Mouse (Mus musculus) cerebellum, postnatal 14 days (tissue): ENCODE measurements around the gene Gpr153.
A peak's percentile ranks its signal among the peaks of the same experiment; 100 is the strongest.
"Not testable (repeated sequence)": the region's sequence is repeated elsewhere in the genome, so short reads cannot be mapped to it uniquely, and the experiment has no call there.

Source experiments
- DNase-seq, 2 experiments: peaks; one replicate each; pipeline ENCODE4 v3.0.0; 2021; ENCODE audit warnings: mixed read lengths in 2 of 2

Gpr153 gene

GRCm38 (mm10) chr4:152273621-152274236 lies at the start of gene Gpr153:
Gene Gpr153 (plus strand): TSS chr4:152274232.
- peak in 1 of 2 experiments; percentile 40 for DNase-seq

- DNase-seq, result peak; percentile 65 to 67
Measured at GRCm38 (mm10) chr4:152226901-152227486, 47.0 kb upstream of the Gpr153 start.

- no peak for DNase-seq
Measured at GRCm38 (mm10) chr4:152227749-152228527, 46.1 kb upstream of the Gpr153 start.

DNA sequence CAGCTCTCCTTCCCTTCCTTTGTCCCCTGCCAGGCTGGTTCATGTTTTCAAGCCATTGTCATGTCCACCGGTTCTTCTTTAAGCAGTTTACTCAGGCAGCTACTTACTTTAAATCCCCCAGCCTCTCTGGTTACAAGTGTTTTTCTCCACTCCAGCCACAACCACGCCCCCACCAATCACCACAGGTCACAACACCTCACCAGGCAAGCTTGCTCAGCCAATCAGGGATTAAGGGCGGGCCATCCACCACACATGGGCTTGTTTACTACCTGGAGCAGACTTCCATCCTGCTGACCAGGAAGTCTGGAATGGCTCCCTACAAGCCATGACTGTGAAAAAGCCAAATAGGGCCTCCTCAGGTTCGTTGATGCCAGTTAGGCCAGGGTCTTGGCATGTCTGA lies 43.7 kb upstream of the Gpr153 start:
- not testable (repeated sequence) for DNase-seq

DNA sequence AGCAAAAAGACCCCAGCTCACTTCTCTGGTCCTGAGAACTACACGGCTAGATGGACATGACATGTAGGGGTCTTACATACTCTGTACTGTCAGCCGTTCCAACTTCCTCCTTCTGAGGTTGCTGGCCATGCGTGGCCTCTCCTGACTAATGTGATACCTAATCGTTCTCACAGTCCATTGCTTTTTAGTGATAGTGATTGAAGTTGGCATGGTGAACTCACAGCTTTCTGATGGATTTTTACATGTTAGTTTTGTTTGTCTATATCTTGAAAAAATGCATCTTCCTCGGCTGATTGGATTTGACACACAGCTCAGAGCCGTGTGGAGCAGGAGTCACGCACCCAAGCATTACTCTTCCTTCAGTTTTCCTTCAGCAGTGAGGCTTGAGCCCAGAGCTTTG lies 42.7 kb upstream of the Gpr153 start:
- DNase-seq, result no peak

- no peak for DNase-seq
Measured at GRCm38 (mm10) chr4:152232411-152232903, 41.6 kb upstream of the Gpr153 start.

- DNase-seq, result no peak
Measured at GRCm38 (mm10) chr4:152239974-152240373, 34.1 kb upstream of the Gpr153 start.

DNA sequence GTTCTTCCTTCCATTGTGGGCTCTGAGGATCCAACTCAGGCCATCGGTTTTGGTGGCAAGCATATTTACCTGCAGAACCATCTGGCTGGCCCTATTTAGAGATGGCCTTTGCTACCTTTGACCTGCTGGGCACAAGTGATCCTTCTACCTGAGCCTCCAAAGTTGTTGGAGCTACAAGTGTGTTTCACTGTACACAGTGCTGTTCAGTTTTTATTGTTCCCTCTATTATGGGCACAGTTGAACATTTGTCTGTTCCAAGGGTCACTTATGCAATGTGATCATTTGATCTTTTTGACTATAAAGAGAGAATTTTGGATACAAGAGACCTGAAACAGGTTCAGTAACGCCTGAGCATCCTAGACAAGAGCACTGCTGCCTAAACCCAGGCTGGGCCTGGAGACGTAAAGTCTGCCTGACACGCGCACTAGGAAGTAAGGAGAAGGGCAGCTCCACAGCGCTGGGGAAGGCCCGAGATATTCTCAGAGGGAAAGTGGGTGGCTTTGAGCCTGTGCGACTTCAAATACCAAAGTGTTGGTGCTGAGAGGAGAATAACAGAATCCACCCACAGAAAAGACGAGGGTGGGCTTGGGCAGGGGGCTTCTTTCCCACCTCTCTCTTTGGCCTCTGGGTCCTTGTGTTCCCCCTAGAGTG lies 30.7 kb upstream of the Gpr153 start:
- no peak for DNase-seq

GRCm38 (mm10) chr4:152243969-152244368 lies 30.1 kb upstream of the Gpr153 start:
- peak; percentile 78 to 82 for DNase-seq

- DNase-seq, result no peak
Measured at GRCm38 (mm10) chr4:152244545-152245522, 29.2 kb upstream of the Gpr153 start.

GRCm38 (mm10) chr4:152246011-152246410 lies 28.0 kb upstream of the Gpr153 start:
- no peak for DNase-seq

- DNase-seq, result no peak
Measured at GRCm38 (mm10) chr4:152247195-152247594, 26.8 kb upstream of the Gpr153 start.

GRCm38 (mm10) chr4:152250615-152251014 lies 23.4 kb upstream of the Gpr153 start:
- no peak for DNase-seq

GRCm38 (mm10) chr4:152253183-152253759 lies 20.8 kb upstream of the Gpr153 start:
- DNase-seq, result no peak

DNA sequence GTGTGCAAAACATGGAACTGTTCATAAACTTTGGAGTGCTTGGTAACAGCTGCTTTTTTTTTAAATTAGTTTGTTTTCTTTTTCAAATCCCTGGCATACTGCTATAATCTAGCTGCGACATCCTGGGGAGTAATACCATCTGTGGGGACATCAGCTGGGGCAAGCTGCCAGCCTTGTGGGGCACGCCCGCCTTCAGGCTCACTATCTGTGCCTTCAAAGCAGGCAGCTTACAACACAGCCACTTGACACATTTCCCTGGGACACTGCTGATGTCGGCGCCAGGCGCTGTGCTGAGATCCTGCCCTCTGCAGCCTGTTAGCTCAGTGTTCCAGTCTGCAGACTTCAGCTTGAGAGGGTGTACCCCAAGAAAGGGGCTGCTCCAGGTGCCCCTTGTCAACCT lies 17.0 kb upstream of the Gpr153 start:
- DNase-seq, result peak; percentile 76 to 78

GRCm38 (mm10) chr4:152260451-152260850 lies 13.6 kb upstream of the Gpr153 start:
- DNase-seq, result no peak

DNA sequence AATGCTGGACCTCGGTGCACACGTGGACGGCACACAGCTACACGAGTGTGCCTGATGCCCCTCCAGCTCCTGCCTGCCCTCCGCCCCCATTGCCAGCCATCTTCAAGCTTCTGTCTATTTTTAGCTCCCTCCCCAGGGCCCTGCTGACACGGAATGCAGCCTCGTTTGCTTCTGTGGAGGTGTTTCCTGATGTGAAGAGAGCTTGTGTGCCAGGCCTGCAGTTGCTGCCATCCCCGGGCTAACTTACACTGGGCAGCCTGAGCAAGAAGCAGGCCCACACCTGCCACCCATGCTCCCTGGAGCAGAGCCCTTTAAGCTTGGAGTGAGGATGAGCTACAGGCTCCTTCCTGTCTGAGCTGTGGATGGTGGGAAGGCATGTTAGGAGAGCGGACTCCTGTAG lies 11.8 kb upstream of the Gpr153 start:
- DNase-seq, result no peak

DNA sequence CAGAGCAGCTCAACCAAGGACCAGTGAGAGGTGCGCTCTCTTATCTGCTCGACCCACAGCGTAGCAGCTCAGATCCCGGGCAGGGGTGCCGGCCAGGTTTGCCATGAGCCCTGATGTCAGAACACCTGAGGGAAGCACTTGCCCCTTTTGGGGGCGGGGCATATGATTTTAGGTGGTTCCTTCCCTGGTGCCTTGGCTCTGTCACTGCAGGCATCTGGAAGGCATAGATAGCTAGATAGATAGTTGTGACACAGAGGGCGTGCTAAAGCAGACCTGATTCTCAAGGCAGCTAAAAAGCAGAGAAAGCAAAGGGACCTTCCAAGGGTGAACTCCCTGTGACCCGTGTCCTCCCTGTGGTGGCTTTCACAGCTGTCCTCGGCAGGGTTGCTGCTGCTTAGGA lies 10.9 kb upstream of the Gpr153 start:
- DNase-seq, result no peak

- DNase-seq, result no peak
Measured at GRCm38 (mm10) chr4:152263512-152264176, 10.4 kb upstream of the Gpr153 start.

DNA sequence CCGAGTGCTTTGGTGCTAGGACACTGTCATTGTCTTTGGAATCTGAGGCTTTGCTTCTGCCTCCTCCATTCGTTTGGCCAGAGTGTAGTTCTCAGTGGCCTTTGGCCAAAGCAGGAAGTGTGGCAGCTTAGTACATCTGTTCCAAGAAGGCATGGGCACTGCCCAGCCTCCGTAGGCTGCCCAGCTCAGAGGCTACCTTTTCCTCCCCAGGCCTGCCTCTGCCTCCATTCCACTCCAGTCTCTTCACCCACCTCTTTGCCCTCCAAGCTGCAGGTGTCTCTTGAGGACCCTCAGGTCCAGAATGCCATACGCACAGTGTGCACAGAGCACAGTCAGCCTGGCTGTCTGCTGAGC lies 9.9 kb upstream of the Gpr153 start:
- DNase-seq, result no peak
